Mouse (Mus musculus) kidney, postnatal 0 days (tissue): ENCODE measurements around the gene Prf1. TPM values are rescaled to one million over a fixed set of nuclear protein-coding genes. Genes with fewer than 3 reads are reported as not detected.
A peak's percentile ranks its signal among the peaks of the same experiment; 100 is the strongest.

Source experiments
- ATAC-seq: fragments of 200-750 bp; cut with Nextera tagmentation; replicated peaks from 2 replicates; pipeline ENCODE4 v1.8.0; 2017; ENCODE audit warnings: low read depth, moderate number of reproducible peaks, moderate TSS enrichment, moderate library complexity; ENCODE audit not compliant: low FRiP score
- DNase-seq: peaks from one replicate; pipeline ENCODE4 v3.0.0-alpha.2; 2016; ENCODE audit warnings: low spot score
- H3K27ac ChIP-seq: fragments of 300-500 bp; sonication (generic); 2 replicates; pipeline ENCODE4 v1.5.1; 2014; ENCODE audit warnings: mild to moderate bottlenecking
- H3K27me3 ChIP-seq: fragments of 300-500 bp; sonication (generic); 2 replicates; pipeline ENCODE4 v1.6.1; 2014; ENCODE audit warnings: low read length, mixed read lengths; ENCODE audit not compliant: insufficient read depth
- H3K36me3 ChIP-seq: fragments of 300-500 bp; sonication (generic); 2 replicates; pipeline ENCODE4 v1.6.1; 2014; ENCODE audit warnings: low read length, mixed read lengths; ENCODE audit not compliant: insufficient read depth
- H3K4me1 ChIP-seq: fragments of 300-500 bp; sonication (generic); replicated peaks from 2 replicates; pipeline ENCODE4 v1.6.1; 2014; ENCODE audit warnings: antibody characterized with exemption, low read length, mixed read lengths; ENCODE audit not compliant: insufficient read depth
- H3K4me2 ChIP-seq: fragments of 300-500 bp; sonication (generic); 2 replicates; pipeline ENCODE4 v1.6.1; 2014; ENCODE audit warnings: mild to moderate bottlenecking, low read length, moderate library complexity, mixed read lengths
- H3K4me3 ChIP-seq: fragments of 300-500 bp; sonication (generic); replicated peaks from 2 replicates; pipeline ENCODE4 v1.5.1; 2014; ENCODE audit warnings: low read depth, low read length
- H3K9ac ChIP-seq: fragments of 300-500 bp; sonication (generic); 2 replicates; pipeline ENCODE4 v1.6.1; 2014; ENCODE audit warnings: low read depth, low read length
- H3K9me3 ChIP-seq: fragments of 300-500 bp; sonication (generic); replicated peaks from 2 replicates; pipeline ENCODE4 v1.6.1; 2016; ENCODE audit warnings: low read length, inconsistent platforms, mixed read lengths
- CTCF ChIP-seq: IDR thresholded peaks from 2 replicates; pipeline ENCODE4 v1.5.1; 2016; ENCODE audit warnings: antibody characterized with exemption, low read depth, mild to moderate bottlenecking, moderate library complexity
- WGBS: fragments of 180-500 bp; shearing (Covaris S2); extraction: QIAGEN DNeasy Blood & Tissue Kit; methylation state at CpG from one replicate; pipeline ENCODE4 v1.1.7; 2014; 5-methylcytosine and 5-hydroxymethylcytosine counted together
- polyA plus RNA-seq: library from polyadenylated mRNA; unstranded; fragments of >200 nt; fragmentation: Nextera tagmentation; extraction: Ambion mirVana; gene quantifications from 2 replicates; pipeline ENCODE4 v1.2.1, GENCODE M21; 2015

Gene Prf1
- polyA plus RNA-seq, 1 experiment from 2014 or later, result 0.05 TPM

DNA sequence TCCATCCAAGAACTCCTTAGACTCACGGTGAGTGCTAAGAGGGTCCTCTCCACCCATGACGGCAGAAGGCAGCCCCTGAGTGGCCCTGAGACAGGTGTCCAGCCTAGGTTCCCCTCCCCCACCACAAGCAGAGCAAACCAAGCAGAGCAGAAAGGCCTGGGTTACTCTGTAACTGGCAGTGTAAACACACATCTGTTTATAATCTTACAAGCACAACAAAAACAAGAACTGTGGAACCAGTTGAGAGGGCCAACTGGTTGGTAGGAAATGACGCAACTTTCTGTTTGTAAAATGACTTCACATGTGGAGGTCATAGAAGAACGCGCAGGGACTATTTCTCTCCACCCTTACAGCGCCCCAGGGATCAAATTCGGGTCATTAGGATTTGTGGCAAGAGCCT, 15.1 kb downstream of the Prf1 start:
- Histone ChIP-seq H3K9me3 (no peaks in the 10 kb centered on the region), H3K27ac (peak overlapping the region; percentile 84), H3K4me1 (peaks cover 14% of the 10 kb centered on the region), H3K36me3 (no peaks in the 10 kb centered on the region), H3K9ac (0 out of 2 replicates have a peak overlapping the region, but pooled peaks have one; percentile 13), H3K27me3 (no peaks in the 10 kb centered on the region), H3K4me2 (no peak overlapping the region), H3K4me3 (no peak overlapping the region)
- DNase-seq, result peak; percentile 37
- ATAC-seq, result peak; percentile 87
- TF ChIP-seq CTCF, result no peak
- 24% methylated on average over 7 of the region's 7 CpGs for whole genome bisulfite sequencing

DNA sequence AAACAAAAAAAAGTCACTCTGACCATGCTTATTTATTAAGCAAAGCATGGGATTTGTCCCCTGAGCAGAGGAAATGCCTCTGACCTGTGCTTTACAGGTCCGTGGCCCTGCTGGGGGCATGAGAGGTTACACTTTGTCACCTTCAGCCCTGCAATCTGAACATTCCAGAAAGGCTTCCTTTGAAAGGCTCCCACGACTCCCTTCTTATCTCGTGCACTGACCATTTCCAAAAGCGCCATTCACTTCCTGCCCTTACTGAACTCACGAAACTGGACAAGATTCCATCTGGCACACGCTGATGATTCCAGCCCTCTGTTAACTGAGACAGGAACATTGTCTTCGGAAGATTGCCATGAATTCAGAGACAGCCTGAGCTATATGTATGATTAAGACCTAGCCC, 16.1 kb downstream of the Prf1 start:
- no peak for TF ChIP-seq CTCF

DNA sequence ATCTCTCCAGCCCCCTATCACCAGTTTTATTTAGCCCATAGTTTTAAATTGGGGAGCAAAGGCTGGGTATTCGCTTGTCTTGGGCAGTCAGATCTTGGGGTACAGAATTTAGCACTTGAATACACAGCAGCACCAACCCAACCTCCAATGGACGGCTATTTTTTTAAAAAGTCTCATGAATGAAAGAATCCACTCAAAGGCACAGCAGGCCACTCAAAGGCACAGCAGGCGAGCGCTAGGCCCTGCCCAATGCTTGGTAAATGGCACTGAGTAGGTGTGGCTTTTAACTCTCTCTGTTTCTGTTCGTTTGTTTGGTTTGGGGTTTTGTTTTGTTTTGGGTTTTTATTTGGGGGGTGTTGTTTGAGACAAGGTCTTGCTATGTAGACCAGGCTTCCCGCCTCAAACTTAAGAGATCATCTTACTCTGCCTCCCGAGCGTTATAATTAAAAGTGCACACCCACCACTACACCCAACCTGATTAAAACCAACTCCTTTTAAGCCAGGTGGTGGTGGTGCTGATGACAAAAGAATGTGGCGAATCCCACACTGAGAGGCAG, 17.8 kb downstream of the Prf1 start:
- H3K9ac ChIP-seq, result no peak overlapping the region
- DNase-seq, result no peak
- peaks cover 12% of the 10 kb centered on the region for H3K4me1 ChIP-seq
- TF ChIP-seq CTCF, result no peak
- no peak for ATAC-seq
- H3K27ac ChIP-seq, result no peak overlapping the region
- H3K4me2 ChIP-seq, result no peak overlapping the region
- no peak overlapping the region for H3K4me3 ChIP-seq
- 62% methylated on average over 9 of the region's 9 CpGs for WGBS
- H3K9me3 ChIP-seq, result no peaks in the 10 kb centered on the region
- H3K36me3 ChIP-seq, result 0 out of 2 replicates have a peak, but pooled peaks cover 1% of the 10 kb centered on the region
- H3K27me3 ChIP-seq, result no peaks in the 10 kb centered on the region

More for the DNA sequence above, 16.1 kb downstream of the Prf1 start:
- Histone ChIP-seq H3K9me3 (no peaks in the 10 kb centered on the region), H3K27ac (no peak overlapping the region), H3K9ac (no peak overlapping the region), H3K4me1 (peaks cover 12% of the 10 kb centered on the region), H3K4me3 (no peak overlapping the region), H3K4me2 (no peak overlapping the region), H3K36me3 (no peaks in the 10 kb centered on the region), H3K27me3 (no peaks in the 10 kb centered on the region)
- ATAC-seq (no peak), DNase-seq (peak; percentile 21)
- WGBS, result 33% methylated on average over 7 of the region's 7 CpGs

DNA sequence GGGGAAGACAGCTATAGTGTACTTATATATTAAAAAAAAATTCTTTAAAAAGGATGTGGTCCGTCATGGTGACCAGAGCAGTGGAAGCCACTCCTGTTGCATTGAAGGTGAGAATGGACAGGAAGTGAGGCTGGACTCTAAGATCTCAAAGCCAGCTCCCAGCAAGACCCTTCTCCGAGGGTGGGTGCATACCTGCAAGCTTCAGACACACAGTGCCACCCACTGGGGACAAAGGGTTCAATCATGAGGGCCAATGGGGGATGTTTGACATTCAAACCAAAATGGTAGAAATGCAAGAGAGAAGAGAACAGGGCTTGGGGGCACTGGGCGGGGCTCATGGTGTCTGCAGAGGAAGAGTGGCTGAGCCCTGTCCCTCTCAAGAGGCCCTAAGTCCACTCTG, 20.9 kb downstream of the Prf1 start:
- no peak overlapping the region for H3K4me3 ChIP-seq
- WGBS, result 88% methylated on average over 3 of the region's 3 CpGs
- no peak overlapping the region for H3K4me2 ChIP-seq
- H3K27me3 ChIP-seq, result no peaks in the 10 kb centered on the region
- TF ChIP-seq CTCF, result peak; percentile 32; the same call in 1 of the 2 replicates
- H3K9ac ChIP-seq, result no peak overlapping the region
- ATAC-seq, result no peak
- no peak for DNase-seq
- H3K36me3 ChIP-seq, result 0 out of 2 replicates have a peak, but pooled peaks cover 10% of the 10 kb centered on the region
- no peak overlapping the region for H3K27ac ChIP-seq
- H3K9me3 ChIP-seq, result no peaks in the 10 kb centered on the region
- no peaks in the 10 kb centered on the region for H3K4me1 ChIP-seq

DNA sequence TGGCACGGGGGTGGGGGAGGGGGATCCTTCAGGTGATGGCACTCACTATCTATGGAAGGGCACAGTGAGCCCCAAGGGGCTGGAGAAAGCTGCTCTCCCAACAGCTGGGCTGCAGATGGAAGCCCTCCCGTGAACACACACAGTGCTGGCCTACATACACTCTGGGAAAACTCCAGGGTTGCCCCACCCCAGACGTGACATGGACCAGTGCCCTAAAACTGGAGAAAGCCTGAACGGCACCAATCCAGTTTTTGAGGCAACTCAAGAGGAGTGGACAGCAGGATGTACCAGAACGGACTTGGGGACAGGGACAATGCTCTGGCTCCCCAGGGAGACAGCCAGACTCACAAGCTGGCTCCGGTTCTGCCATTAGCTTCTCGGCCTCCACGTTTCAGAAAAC, 27.1 kb downstream of the Prf1 start:
- TF ChIP-seq CTCF, result no peak
- H3K36me3 ChIP-seq, result 0 out of 2 replicates have a peak, but pooled peaks cover 10% of the 10 kb centered on the region
- H3K4me3 ChIP-seq, result no peak overlapping the region
- H3K9me3 ChIP-seq, result no peaks in the 10 kb centered on the region
- no peak overlapping the region for H3K4me2 ChIP-seq
- H3K4me1 ChIP-seq, result 0 out of 2 replicates have a peak, but pooled peaks cover 2% of the 10 kb centered on the region
- no peaks in the 10 kb centered on the region for H3K27me3 ChIP-seq
- H3K27ac ChIP-seq, result no peak overlapping the region
- ATAC-seq, result no peak
- 65% methylated on average over 8 of the region's 8 CpGs for WGBS
- no peak for DNase-seq
- H3K9ac ChIP-seq, result no peak overlapping the region

DNA sequence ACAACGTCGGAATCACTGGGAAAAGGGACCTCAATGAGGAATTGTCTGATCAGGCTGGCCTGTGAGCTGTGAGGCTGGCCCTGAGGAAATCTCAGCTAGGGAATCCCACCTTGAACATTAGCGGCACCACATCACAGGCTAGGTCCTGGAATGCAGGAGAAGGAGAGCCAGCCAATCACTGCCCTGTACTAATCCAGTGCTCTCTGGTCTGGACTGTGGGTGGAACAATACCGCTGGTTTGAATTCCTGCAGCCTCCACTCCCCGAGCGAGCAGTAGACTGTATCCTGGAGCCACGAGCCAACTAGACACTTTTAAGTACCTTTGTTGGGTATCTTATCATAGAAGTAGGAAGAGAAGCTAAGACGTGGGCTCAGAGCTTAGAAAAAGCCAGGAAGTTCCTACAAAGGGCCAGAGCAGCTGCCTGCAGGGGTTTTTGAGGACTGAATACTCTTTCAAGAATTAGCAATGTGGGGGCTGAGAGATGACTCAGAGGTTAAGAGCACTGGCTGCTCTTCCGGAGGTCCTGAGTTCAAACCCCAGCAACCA, 28.2 kb downstream of the Prf1 start:
- Histone ChIP-seq H3K27me3 (no peaks in the 10 kb centered on the region), H3K9me3 (no peaks in the 10 kb centered on the region), H3K36me3 (0 out of 2 replicates have a peak, but pooled peaks cover 4% of the 10 kb centered on the region), H3K9ac (no peak overlapping the region), H3K4me1 (0 out of 2 replicates have a peak, but pooled peaks cover 2% of the 10 kb centered on the region), H3K4me2 (no peak overlapping the region), H3K27ac (no peak overlapping the region), H3K4me3 (no peak overlapping the region)
- TF ChIP-seq CTCF, result no peak
- ATAC-seq, result 0 out of 2 replicates have a peak, but pooled peaks have one; percentile 69
- 44% methylated on average over 9 of the region's 9 CpGs for WGBS
- DNase-seq, result peak; percentile 45
